Mouse (Mus musculus) embryonic stem cell, embryonic (primary cell): ENCODE measurements at regions not wholly inside any gene's neighbourhood (a gene's known extent, or its start where the extent isn't known, plus 50 kb on each side); places are given as distances from the start of the nearest gene placed in this dataset.

Experiments used
- CTCF ChIA-PET, 4 experiments: fragments of 300-600 bp in 2 of 4; fragments of 350-600 bp in 2 of 4; sonication (Branson Sonifier 250); formaldehyde crosslinking; loops; one replicate each; lab custom pipeline; 2022; ENCODE audit warnings: inconsistent platforms in 2 of 4; lab: Charles Lee
- POLR2A ChIA-PET, 4 experiments: fragments of 300-600 bp in 2 of 4; fragments of 350-600 bp in 2 of 4; sonication (Branson Sonifier 250); formaldehyde crosslinking; loops; one replicate each; lab custom pipeline; 2022; ENCODE audit warnings: antibody characterized with exemption in 4 of 4, inconsistent platforms in 1 of 4; lab: Charles Lee

- CTCF ChIA-PET: no interaction called here
- POLR2A ChIA-PET: interaction anchor here in 2 of 4 experiments (0.7 to 3.1 kb wide), 4 partner anchors 9 to 392 kb away, joined by 3 to 12 read pairs (median 4); no protein-coding TSS in a partner anchor
Observed at GRCm38 (mm10) chr3:138652685-138653084, 89.3 kb upstream of the Tspan5 start.

GRCm38 (mm10) chr3:138653549-138654246 is 88.3 kb upstream of the Tspan5 start:
- CTCF ChIA-PET: interaction anchor here in 1 of 4 experiments (1.3 kb wide), 1 partner anchor 12 kb away, joined by 4 read pairs; no protein-coding TSS in a partner anchor
- POLR2A ChIA-PET: interaction anchor here in 1 of 4 experiments (1.2 to 3.1 kb wide), 4 partner anchors 10 to 164 kb away, joined by 3 to 12 read pairs (median 4); no protein-coding TSS in a partner anchor

GRCm38 (mm10) chr3:138654610-138655371 is 87.2 kb upstream of the Tspan5 start:
- ChIA-PET POLR2A (interaction anchor here in 1 of 4 experiments (0.7 to 3.1 kb wide), 5 partner anchors 11 to 163 kb away, joined by 3 to 12 read pairs (median 3); no protein-coding TSS in a partner anchor), CTCF (interaction anchor here in 1 of 4 experiments (0.5 kb wide), 1 partner anchor 74 kb away, joined by 3 read pairs; no protein-coding TSS in a partner anchor)

GRCm38 (mm10) chr3:138655479-138655878 is 86.5 kb upstream of the Tspan5 start:
- POLR2A ChIA-PET: interaction anchor here in 2 of 4 experiments (0.6 to 0.9 kb wide), 2 partner anchors 8 to 20 kb away, joined by 3 read pairs; no protein-coding TSS in a partner anchor
- CTCF ChIA-PET: interaction anchor here in 1 of 4 experiments (0.7 kb wide), 1 partner anchor 87 kb away, joined by 4 read pairs; the partner anchor contains the start of gene Tspan5

GRCm38 (mm10) chr3:138662625-138663024 is 79.4 kb upstream of the Tspan5 start:
- ChIA-PET POLR2A (no interaction called here), CTCF (no interaction called here)

- POLR2A ChIA-PET: interaction anchor here in 2 of 4 experiments (1.2 to 1.5 kb wide), 3 partner anchors 9 to 151 kb away, joined by 3 to 6 read pairs (median 3); no protein-coding TSS in a partner anchor
- CTCF ChIA-PET: interaction anchor here in 1 of 4 experiments (0.6 kb wide), 1 partner anchor 171 kb away, joined by 5 read pairs; no protein-coding TSS in a partner anchor
Observed at GRCm38 (mm10) chr3:138668394-138669092, 73.5 kb upstream of the Tspan5 start.

- ChIA-PET CTCF (no interaction called here), POLR2A (interaction anchor here in 2 of 4 experiments (0.6 to 1.3 kb wide), 4 partner anchors 20 to 835 kb away, joined by 3 read pairs; no protein-coding TSS in a partner anchor)
Observed at GRCm38 (mm10) chr3:138675881-138676280, 66.1 kb upstream of the Tspan5 start.

GRCm38 (mm10) chr3:138678351-138678750 is 63.6 kb upstream of the Tspan5 start:
- ChIA-PET CTCF (no interaction called here), POLR2A (no interaction called here)

GRCm38 (mm10) chr3:138686636-138687230 is 55.3 kb upstream of the Tspan5 start:
- CTCF ChIA-PET: no interaction called here

GRCm38 (mm10) chr3:138688606-138689005 is 53.4 kb upstream of the Tspan5 start:
- ChIA-PET CTCF (no interaction called here), POLR2A (no interaction called here)

More at GRCm38 (mm10) chr3:138686636-138687230, 55.3 kb upstream of the Tspan5 start:
- POLR2A ChIA-PET: no interaction called here
